Mouse (Mus musculus): Measurements from ENCODE around the gene Tbc1d9b. TPM values are rescaled to one million over a fixed set of nuclear protein-coding genes. Genes with fewer than 3 reads are reported as not detected.

The Tbc1d9b gene
- polyA plus RNA-seq, 1 experiment from 2014 or later, result 47.9 TPM

- Histone ChIP-seq H3K27me3 (ENCODE audit: control insufficient read depth, insufficient read depth, low read depth, low read length) (no peaks in the 10 kb centered on the region), H3K9me3 (ENCODE audit: control insufficient read depth, low read length) (no peaks in the 10 kb centered on the region), H3K36me3 (ENCODE audit: control insufficient read depth, insufficient read depth, low read length) (peaks cover 3% of the 10 kb centered on the region; the same call in 1 of the 2 replicates), H3K9ac (ENCODE audit: low read length) (no peak overlapping the region), H3K27ac (ENCODE audit: low read length) (no peak overlapping the region), H3K4me1 (replicated peaks; ENCODE audit: control insufficient read depth, insufficient read depth, low read length) (peaks cover 7% of the 10 kb centered on the region; the same call in 1 of the 2 replicates), H3K4me3 (ENCODE audit: low read length) (no peak overlapping the region), H3K4me2 (ENCODE audit: low read depth, low read length) (no peak overlapping the region)
- 67% methylated on average over 6 of the region's 6 CpGs for WGBS
- ATAC-seq (ENCODE audit: low read depth), result no peak
These were observed 49.5 kb downstream of the Tbc1d9b start for GRCm38 (mm10) chr11:50180478-50181231.

GRCm38 (mm10) chr11:50182702-50183101 lies 51.5 kb downstream of the Tbc1d9b start:
- H3K9me3 ChIP-seq (ENCODE audit: control insufficient read depth, low read length), result no peaks in the 10 kb centered on the region
- WGBS, result 80% methylated on average over 4 of the region's 4 CpGs
- H3K4me3 ChIP-seq (ENCODE audit: low read length), result no peak overlapping the region
- no peak overlapping the region for H3K27ac ChIP-seq (ENCODE audit: low read length)
- no peaks in the 10 kb centered on the region for H3K27me3 ChIP-seq (ENCODE audit: control insufficient read depth, insufficient read depth, low read depth, low read length)
- no peak overlapping the region for H3K4me2 ChIP-seq (ENCODE audit: low read depth, low read length)
- peaks cover 3% of the 10 kb centered on the region; the same call in 1 of the 2 replicates for H3K36me3 ChIP-seq (ENCODE audit: control insufficient read depth, insufficient read depth, low read length)
- H3K9ac ChIP-seq (ENCODE audit: low read length), result no peak overlapping the region
- ATAC-seq (ENCODE audit: low read depth), result no peak
- no peaks in the 10 kb centered on the region for H3K4me1 ChIP-seq (replicated peaks; ENCODE audit: control insufficient read depth, insufficient read depth, low read length)

- Histone ChIP-seq H3K4me3 (ENCODE audit: low read length) (no peak overlapping the region), H3K4me2 (ENCODE audit: low read depth, low read length) (no peak overlapping the region), H3K27ac (ENCODE audit: low read length) (no peak overlapping the region), H3K4me1 (replicated peaks; ENCODE audit: control insufficient read depth, insufficient read depth, low read length) (no peaks in the 10 kb centered on the region), H3K36me3 (ENCODE audit: control insufficient read depth, insufficient read depth, low read length) (peaks cover 3% of the 10 kb centered on the region; the same call in 1 of the 2 replicates), H3K27me3 (ENCODE audit: control insufficient read depth, insufficient read depth, low read depth, low read length) (no peaks in the 10 kb centered on the region), H3K9ac (ENCODE audit: low read length) (no peak overlapping the region), H3K9me3 (ENCODE audit: control insufficient read depth, low read length) (no peaks in the 10 kb centered on the region)
- ATAC-seq (ENCODE audit: low read depth), result no peak
- WGBS, result 69% methylated on average over 3 of the region's 3 CpGs
These were observed 53.6 kb downstream of the Tbc1d9b start for GRCm38 (mm10) chr11:50184788-50185187.

GRCm38 (mm10) chr11:50188682-50189081 lies 57.5 kb downstream of the Tbc1d9b start:
- no peak for ATAC-seq (ENCODE audit: low read depth)
- WGBS, result 63% methylated on average over 7 of the region's 7 CpGs
- H3K36me3 ChIP-seq (ENCODE audit: control insufficient read depth, insufficient read depth, low read length), result no peaks in the 10 kb centered on the region
- H3K4me3 ChIP-seq (ENCODE audit: low read length), result no peak overlapping the region
- no peaks in the 10 kb centered on the region for H3K27me3 ChIP-seq (ENCODE audit: control insufficient read depth, insufficient read depth, low read depth, low read length)
- H3K27ac ChIP-seq (ENCODE audit: low read length), result no peak overlapping the region
- H3K4me1 ChIP-seq (replicated peaks; ENCODE audit: control insufficient read depth, insufficient read depth, low read length), result no peaks in the 10 kb centered on the region
- H3K4me2 ChIP-seq (ENCODE audit: low read depth, low read length), result no peak overlapping the region
- no peaks in the 10 kb centered on the region for H3K9me3 ChIP-seq (ENCODE audit: control insufficient read depth, low read length)
- H3K9ac ChIP-seq (ENCODE audit: low read length), result no peak overlapping the region

- Histone ChIP-seq H3K4me2 (ENCODE audit: low read depth, low read length) (no peak overlapping the region), H3K36me3 (ENCODE audit: control insufficient read depth, insufficient read depth, low read length) (no peaks in the 10 kb centered on the region), H3K4me1 (replicated peaks; ENCODE audit: control insufficient read depth, insufficient read depth, low read length) (no peaks in the 10 kb centered on the region), H3K27ac (ENCODE audit: low read length) (no peak overlapping the region), H3K9ac (ENCODE audit: low read length) (no peak overlapping the region), H3K27me3 (ENCODE audit: control insufficient read depth, insufficient read depth, low read depth, low read length) (no peaks in the 10 kb centered on the region), H3K9me3 (ENCODE audit: control insufficient read depth, low read length) (no peaks in the 10 kb centered on the region), H3K4me3 (ENCODE audit: low read length) (no peak overlapping the region)
- 61% methylated on average over 4 of the region's 4 CpGs for WGBS
- no peak for ATAC-seq (ENCODE audit: low read depth)
These were observed 59.2 kb downstream of the Tbc1d9b start for GRCm38 (mm10) chr11:50190362-50190761.

- 73% methylated on average over 3 of the region's 3 CpGs for WGBS
- Histone ChIP-seq H3K4me2 (ENCODE audit: low read depth, low read length) (no peak overlapping the region), H3K36me3 (ENCODE audit: control insufficient read depth, insufficient read depth, low read length) (no peaks in the 10 kb centered on the region), H3K4me3 (ENCODE audit: low read length) (no peak overlapping the region), H3K9me3 (ENCODE audit: control insufficient read depth, low read length) (no peaks in the 10 kb centered on the region), H3K27me3 (ENCODE audit: control insufficient read depth, insufficient read depth, low read depth, low read length) (no peaks in the 10 kb centered on the region), H3K4me1 (replicated peaks; ENCODE audit: control insufficient read depth, insufficient read depth, low read length) (no peaks in the 10 kb centered on the region), H3K9ac (ENCODE audit: low read length) (no peak overlapping the region), H3K27ac (ENCODE audit: low read length) (no peak overlapping the region)
- no peak for ATAC-seq (ENCODE audit: low read depth)
These were observed 61.1 kb downstream of the Tbc1d9b start for GRCm38 (mm10) chr11:50192278-50192677.

GRCm38 (mm10) chr11:50194070-50194469 lies 62.9 kb downstream of the Tbc1d9b start:
- H3K9me3 ChIP-seq (ENCODE audit: control insufficient read depth, low read length), result no peaks in the 10 kb centered on the region
- H3K4me1 ChIP-seq (replicated peaks; ENCODE audit: control insufficient read depth, insufficient read depth, low read length), result no peaks in the 10 kb centered on the region
- H3K4me3 ChIP-seq (ENCODE audit: low read length), result no peak overlapping the region
- H3K9ac ChIP-seq (ENCODE audit: low read length), result no peak overlapping the region
- no peak for ATAC-seq (ENCODE audit: low read depth)
- H3K36me3 ChIP-seq (ENCODE audit: control insufficient read depth, insufficient read depth, low read length), result peaks cover 4% of the 10 kb centered on the region
- H3K27me3 ChIP-seq (ENCODE audit: control insufficient read depth, insufficient read depth, low read depth, low read length), result no peaks in the 10 kb centered on the region
- WGBS, result 70% methylated on average over 7 of the region's 7 CpGs
- H3K4me2 ChIP-seq (ENCODE audit: low read depth, low read length), result no peak overlapping the region
- no peak overlapping the region for H3K27ac ChIP-seq (ENCODE audit: low read length)

- H3K4me3 ChIP-seq (ENCODE audit: low read length), result no peak overlapping the region
- 47% methylated on average over 4 of the region's 4 CpGs for WGBS
- H3K4me2 ChIP-seq (ENCODE audit: low read depth, low read length), result no peak overlapping the region
- no peak overlapping the region for H3K9ac ChIP-seq (ENCODE audit: low read length)
- H3K9me3 ChIP-seq (ENCODE audit: control insufficient read depth, low read length), result no peaks in the 10 kb centered on the region
- ATAC-seq (ENCODE audit: low read depth), result no peak
- H3K27me3 ChIP-seq (ENCODE audit: control insufficient read depth, insufficient read depth, low read depth, low read length), result no peaks in the 10 kb centered on the region
- H3K4me1 ChIP-seq (replicated peaks; ENCODE audit: control insufficient read depth, insufficient read depth, low read length), result no peaks in the 10 kb centered on the region
- peaks cover 11% of the 10 kb centered on the region for H3K36me3 ChIP-seq (ENCODE audit: control insufficient read depth, insufficient read depth, low read length)
- H3K27ac ChIP-seq (ENCODE audit: low read length), result no peak overlapping the region
These were observed 63.6 kb downstream of the Tbc1d9b start for GRCm38 (mm10) chr11:50194793-50195192.

- H3K36me3 ChIP-seq (ENCODE audit: control insufficient read depth, insufficient read depth, low read length), result peaks cover 38% of the 10 kb centered on the region
- no peak overlapping the region for H3K9ac ChIP-seq (ENCODE audit: low read length)
These were observed 66.3 kb downstream of the Tbc1d9b start for GRCm38 (mm10) chr11:50197500-50197899.

More at GRCm38 (mm10) chr11:50197500-50197899, 66.3 kb downstream of the Tbc1d9b start:
- no peak overlapping the region for H3K4me3 ChIP-seq (ENCODE audit: low read length)
- H3K4me1 ChIP-seq (replicated peaks; ENCODE audit: control insufficient read depth, insufficient read depth, low read length), result peaks cover 5% of the 10 kb centered on the region; the same call in 1 of the 2 replicates
- no peak for ATAC-seq (ENCODE audit: low read depth)
- no peak overlapping the region for H3K27ac ChIP-seq (ENCODE audit: low read length)
- no peaks in the 10 kb centered on the region for H3K27me3 ChIP-seq (ENCODE audit: control insufficient read depth, insufficient read depth, low read depth, low read length)
- H3K4me2 ChIP-seq (ENCODE audit: low read depth, low read length), result no peak overlapping the region
- WGBS, result 92% methylated on average over 4 of the region's 4 CpGs
- H3K9me3 ChIP-seq (ENCODE audit: control insufficient read depth, low read length), result no peaks in the 10 kb centered on the region
